Mouse (Mus musculus): ENCODE results near the gene Usp10. TPM values are rescaled to one million over a fixed set of nuclear protein-coding genes. Genes with fewer than 3 reads are reported as not detected.

The Usp10 gene
- total RNA-seq, 2 experiments from 2014 or later: 100 to 113 TPM

Other genes with a start within 250 kb of the Usp10 start
- gene Wfdc1, start 244.0 kb upstream of the Usp10 start, total RNA-seq (2021): 10 to 100 TPM in 1 of 2 experiments, 1 to 10 TPM in 1; 9.7 to 15.6 TPM
- under 1 TPM; 0.17 to 0.46 TPM for gene Atp2c2, start 210.4 kb upstream of the Usp10 start, total RNA-seq (2021)
- gene Tldc1, start 131.9 kb upstream of the Usp10 start, total RNA-seq (2021): 10 to 100 TPM; 11.0 to 17.4 TPM
- 10 to 100 TPM; 44.4 to 51.3 TPM for gene Cotl1, start 69.8 kb upstream of the Usp10 start, total RNA-seq (2021)
- 1 to 10 TPM; 5.0 to 10.0 TPM for gene Klhl36, start 48.1 kb upstream of the Usp10 start, total RNA-seq (2021)
- 1 to 10 TPM; 2.4 to 7.4 TPM for gene Gm20388, start 481 bp downstream of the Usp10 start, total RNA-seq (2021)
- 10 to 100 TPM in 1 of 2 experiments, 1 to 10 TPM in 1; 7.8 to 19.4 TPM for gene Crispld2, start 82.1 kb downstream of the Usp10 start, total RNA-seq (2021)
- gene Zdhhc7, start 191.1 kb downstream of the Usp10 start, total RNA-seq (2021): 10 to 100 TPM; 40.3 to 55.6 TPM
- 100 to 1,000 TPM in 1 of 2 experiments, 10 to 100 TPM in 1; 77.7 to 152 TPM for gene 6430548M08Rik, start 203.8 kb downstream of the Usp10 start, total RNA-seq (2021)

All from adrenal gland, postnatal 36 days (tissue).